8 mouse cellular contexts compared by ENCODE assay signal in genomic region chr5:103843938-103844337, GRCm38 (mm10).
DNase-seq lines count a peak whose midpoint lies in the region; ATAC-seq lines count a peak whose summit lies in the region.

No protein-coding gene starts in this region.

- H3K27ac ChIP-seq in forebrain, embryonic 11.5 days (ENCODE audit: low read depth, low read length), result no peak overlapping the region
- no peak overlapping the region for H3K27ac ChIP-seq in forebrain, embryonic 12.5 days
- no peak overlapping the region for H3K27ac ChIP-seq in neural tube, embryonic 15.5 days (replicated peaks)

- H3K4me3 ChIP-seq in forebrain, embryonic 11.5 days (ENCODE audit: low read depth, low read length), result no peak overlapping the region
- no peak overlapping the region for H3K4me3 ChIP-seq in forebrain, embryonic 12.5 days (replicated peaks)
- H3K4me3 ChIP-seq in neural tube, embryonic 15.5 days (replicated peaks), result no peak overlapping the region

- WGBS in forebrain, embryonic 11.5 days, result 63% methylated on average over 1 of the region's 1 CpGs
- WGBS in forebrain, embryonic 12.5 days, result 35% methylated on average over 1 of the region's 1 CpGs
- WGBS in neural tube, embryonic 15.5 days, result 62% methylated on average over 1 of the region's 1 CpGs

- peak; percentile 73 for DNase-seq in forebrain, embryonic 11.5 days (ENCODE audit: low spot score)
- peak; percentile 55 for DNase-seq in neural tube, embryonic 10.5 days (ENCODE audit: extremely low spot score, low spot score)
- peak; percentile 77 to 80 for DNase-seq in cerebellum, postnatal 10 days
- DNase-seq in kidney, adult 9 months, result peak; percentile 59
- DNase-seq in mesoderm, embryonic 11.5 days (ENCODE audit: low read depth, low spot score), result peak; percentile 57
- DNase-seq in urinary bladder, adult 2 months (ENCODE audit: low spot score), result no peak

- no peaks in the 10 kb centered on the region for H3K9me3 ChIP-seq in forebrain, embryonic 11.5 days (ENCODE audit: control insufficient read depth, low read length)
- H3K9me3 ChIP-seq in forebrain, embryonic 12.5 days, result no peaks in the 10 kb centered on the region
- H3K9me3 ChIP-seq in neural tube, embryonic 15.5 days (replicated peaks), result no peaks in the 10 kb centered on the region

- no peaks in the 10 kb centered on the region for H3K36me3 ChIP-seq in forebrain, embryonic 11.5 days (ENCODE audit: control insufficient read depth, insufficient read depth, low read length)
- H3K36me3 ChIP-seq in forebrain, embryonic 12.5 days (replicated peaks), result peaks cover 7% of the 10 kb centered on the region; the same call in 1 of the 2 replicates
- 0 out of 2 replicates have a peak, but pooled peaks cover 3% of the 10 kb centered on the region for H3K36me3 ChIP-seq in neural tube, embryonic 15.5 days

- 0 out of 2 replicates have a peak, but pooled peaks have one; percentile 15 for ATAC-seq in forebrain, embryonic 11.5 days (replicated peaks; ENCODE audit: low FRiP score)
- no peak for ATAC-seq in forebrain, embryonic 12.5 days (ENCODE audit: low FRiP score)
- ATAC-seq in neural tube, embryonic 15.5 days (ENCODE audit: low FRiP score), result no peak

- no peak overlapping the region for H3K4me2 ChIP-seq in forebrain, embryonic 11.5 days (ENCODE audit: low read depth, low read length, severe bottlenecking)
- H3K4me2 ChIP-seq in forebrain, embryonic 12.5 days, result no peak overlapping the region
- no peak overlapping the region for H3K4me2 ChIP-seq in neural tube, embryonic 15.5 days

- H3K27me3 ChIP-seq in forebrain, embryonic 11.5 days (ENCODE audit: control insufficient read depth, insufficient read depth, low read length), result no peaks in the 10 kb centered on the region
- peaks cover 5% of the 10 kb centered on the region; the same call in 1 of the 2 replicates for H3K27me3 ChIP-seq in forebrain, embryonic 12.5 days
- no peaks in the 10 kb centered on the region for H3K27me3 ChIP-seq in neural tube, embryonic 15.5 days (replicated peaks)

- no peak overlapping the region for H3K9ac ChIP-seq in forebrain, embryonic 11.5 days (ENCODE audit: low read length)
- H3K9ac ChIP-seq in forebrain, embryonic 12.5 days, result no peak overlapping the region
- H3K9ac ChIP-seq in neural tube, embryonic 15.5 days (replicated peaks), result no peak overlapping the region

- H3K4me1 ChIP-seq in forebrain, embryonic 11.5 days (replicated peaks; ENCODE audit: control insufficient read depth, insufficient read depth, low read length), result peaks cover 2% of the 10 kb centered on the region; the same call in 1 of the 2 replicates
- H3K4me1 ChIP-seq in forebrain, embryonic 12.5 days, result peaks cover 16% of the 10 kb centered on the region
- H3K4me1 ChIP-seq in neural tube, embryonic 15.5 days, result peaks cover 22% of the 10 kb centered on the region
